Mouse (Mus musculus) midbrain, postnatal 0 days (tissue): ENCODE measurements at regions not wholly inside any gene's neighbourhood (a gene's known extent, or its start where the extent isn't known, plus 50 kb on each side); places are given as distances from the start of the nearest gene placed in this dataset.
A peak's percentile ranks its signal among the peaks of the same experiment; 100 is the strongest.
"Not testable (repeated sequence)": the region's sequence is repeated elsewhere in the genome, so short reads cannot be mapped to it uniquely, and the experiment has no call there.

Experiments used
- ATAC-seq: fragments of 200-750 bp; cut with Nextera tagmentation; 2 replicates; pipeline ENCODE4 v1.8.0; 2017; ENCODE audit warnings: moderate number of reproducible peaks, mild to moderate bottlenecking, moderate TSS enrichment, moderate library complexity; ENCODE audit not compliant: low FRiP score
- DNase-seq: peaks from one replicate; pipeline ENCODE4 v3.0.0-alpha.2; 2015; ENCODE audit warnings: low spot score
- H3K27ac ChIP-seq: fragments of 300-500 bp; sonication (generic); 2 replicates; pipeline ENCODE4 v1.5.1; 2014; ENCODE audit warnings: low read depth, mild to moderate bottlenecking, low read length, mixed read lengths
- H3K27me3 ChIP-seq: fragments of 300-500 bp; sonication (generic); 2 replicates; pipeline ENCODE4 v1.6.1; 2014; ENCODE audit warnings: low read length, control low read depth, mixed read lengths; ENCODE audit not compliant: insufficient read depth
- H3K36me3 ChIP-seq: fragments of 300-500 bp; sonication (generic); 2 replicates; pipeline ENCODE4 v1.6.1; 2014; ENCODE audit warnings: low read length, control low read depth, mixed read lengths; ENCODE audit not compliant: insufficient read depth
- H3K4me1 ChIP-seq: fragments of 300-500 bp; sonication (generic); 2 replicates; pipeline ENCODE4 v1.6.1; 2014; ENCODE audit warnings: mild to moderate bottlenecking, control low read depth, antibody characterized with exemption, low read length, mixed read lengths; ENCODE audit not compliant: insufficient read depth
- H3K4me2 ChIP-seq: fragments of 300-500 bp; sonication (generic); 2 replicates; pipeline ENCODE4 v1.6.1; 2014; ENCODE audit warnings: low read depth, mild to moderate bottlenecking, low read length, mixed read lengths; ENCODE audit not compliant: poor library complexity, severe bottlenecking
- H3K4me3 ChIP-seq: fragments of 300-500 bp; sonication (generic); 2 replicates; pipeline ENCODE4 v1.5.1; 2014; ENCODE audit warnings: low read depth, mild to moderate bottlenecking, low read length, moderate library complexity
- H3K9ac ChIP-seq: fragments of 300-500 bp; sonication (generic); replicated peaks from 2 replicates; pipeline ENCODE4 v1.6.1; 2014; ENCODE audit warnings: mild to moderate bottlenecking, low read length, moderate library complexity, mixed read lengths; ENCODE audit not compliant: poor library complexity, severe bottlenecking
- H3K9me3 ChIP-seq: fragments of 300-500 bp; sonication (generic); 2 replicates; pipeline ENCODE4 v1.6.1; 2016; ENCODE audit warnings: low read length, control low read depth
- CTCF ChIP-seq: IDR thresholded peaks from 2 replicates; pipeline ENCODE4 v1.5.1; 2016; ENCODE audit warnings: antibody characterized with exemption, mild to moderate bottlenecking
- WGBS: fragments of 180-500 bp; shearing (Covaris S2); extraction: QIAGEN DNeasy Blood & Tissue Kit; methylation state at CpG from one replicate; pipeline ENCODE4 v1.1.7; 2014; 5-methylcytosine and 5-hydroxymethylcytosine counted together

- H3K9me3 ChIP-seq, result no peaks in the 10 kb centered on the region
- no peak overlapping the region for H3K27ac ChIP-seq
- no peak overlapping the region for H3K4me3 ChIP-seq
- H3K9ac ChIP-seq, result no peak overlapping the region
- no peaks in the 10 kb centered on the region for H3K36me3 ChIP-seq
- DNase-seq (no peak), ATAC-seq (no peak)
- no peaks in the 10 kb centered on the region for H3K27me3 ChIP-seq
- no peak overlapping the region for H3K4me2 ChIP-seq
- 63% methylated on average over 3 of the region's 3 CpGs for WGBS
- peaks cover 10% of the 10 kb centered on the region; the same call in 1 of the 2 replicates for H3K4me1 ChIP-seq
- TF ChIP-seq CTCF, result no peak
Observed at GRCm38 (mm10) chr10:25643518-25643993, 107.5 kb upstream of the Smlr1 start.

- ATAC-seq, result peak; percentile 54; the same call in 1 of the 2 replicates
- TF ChIP-seq CTCF, result no peak
- no peak overlapping the region; the same call in 1 of the 2 replicates for H3K27ac ChIP-seq
- DNase-seq, result no peak
- H3K4me1 ChIP-seq, result peaks cover 10% of the 10 kb centered on the region; the same call in 1 of the 2 replicates
- 60% methylated on average over 9 of the region's 9 CpGs for whole genome bisulfite sequencing
- no peaks in the 10 kb centered on the region for H3K9me3 ChIP-seq
- H3K9ac ChIP-seq, result no peak overlapping the region
- H3K27me3 ChIP-seq, result no peaks in the 10 kb centered on the region
- H3K36me3 ChIP-seq, result no peaks in the 10 kb centered on the region
- H3K4me2 ChIP-seq, result no peak overlapping the region
- no peak overlapping the region for H3K4me3 ChIP-seq
Observed at GRCm38 (mm10) chr10:25642079-25642696, 106.1 kb upstream of the Smlr1 start.

- H3K27me3 ChIP-seq, result no peaks in the 10 kb centered on the region
- no peaks in the 10 kb centered on the region for H3K36me3 ChIP-seq
- H3K9me3 ChIP-seq, result no peaks in the 10 kb centered on the region
- H3K27ac ChIP-seq, result no peak overlapping the region
- no peaks in the 10 kb centered on the region for H3K4me1 ChIP-seq
- WGBS, result 48% methylated on average over 4 of the region's 4 CpGs
- no peak overlapping the region for H3K9ac ChIP-seq
- no peak for TF ChIP-seq CTCF
- ATAC-seq (no peak), DNase-seq (peak; percentile 41)
- no peak overlapping the region for H3K4me2 ChIP-seq
- H3K4me3 ChIP-seq, result no peak overlapping the region
Observed at GRCm38 (mm10) chr10:25633058-25633614, 97.1 kb upstream of the Smlr1 start.

- Histone ChIP-seq H3K4me2 (no peak overlapping the region), H3K4me1 (no peaks in the 10 kb centered on the region), H3K9ac (no peak overlapping the region), H3K9me3 (no peaks in the 10 kb centered on the region), H3K27me3 (no peaks in the 10 kb centered on the region), H3K27ac (no peak overlapping the region), H3K4me3 (no peak overlapping the region), H3K36me3 (no peaks in the 10 kb centered on the region)
- ATAC-seq, result no peak
- TF ChIP-seq CTCF, result no peak
- no peak for DNase-seq
- 91% methylated on average over 7 of the region's 7 CpGs for WGBS
Observed at GRCm38 (mm10) chr10:25632306-25632705, 96.2 kb upstream of the Smlr1 start.

- Histone ChIP-seq H3K27me3 (no peaks in the 10 kb centered on the region), H3K4me3 (no peak overlapping the region), H3K9ac (no peak overlapping the region), H3K4me1 (no peaks in the 10 kb centered on the region), H3K4me2 (no peak overlapping the region), H3K9me3 (no peaks in the 10 kb centered on the region), H3K36me3 (no peaks in the 10 kb centered on the region), H3K27ac (peak overlapping the region; percentile 38)
- peak; percentile 56 for DNase-seq
- no peak for TF ChIP-seq CTCF
- ATAC-seq, result peak; percentile 75
- WGBS, result 55% methylated on average over 5 of the region's 5 CpGs
Observed at GRCm38 (mm10) chr10:25622585-25622984, 86.5 kb upstream of the Smlr1 start.

GRCm38 (mm10) chr10:25621747-25622134 is 85.7 kb upstream of the Smlr1 start:
- not testable (repeated sequence) for H3K27me3 ChIP-seq, H3K9ac ChIP-seq, H3K4me1 ChIP-seq, H3K9me3 ChIP-seq, H3K36me3 ChIP-seq, H3K4me3 ChIP-seq, DNase-seq
- H3K4me2 ChIP-seq, result peak overlapping the region; percentile 20; the same call in 1 of the 2 replicates
- ATAC-seq, result peak; percentile 25; the same call in 1 of the 2 replicates
- 35% methylated on average over 1 of the region's 1 CpGs for WGBS
- 0 out of 2 replicates have a peak overlapping the region, but pooled peaks have one; percentile 51 for H3K27ac ChIP-seq
